In the genomic region with DNA sequence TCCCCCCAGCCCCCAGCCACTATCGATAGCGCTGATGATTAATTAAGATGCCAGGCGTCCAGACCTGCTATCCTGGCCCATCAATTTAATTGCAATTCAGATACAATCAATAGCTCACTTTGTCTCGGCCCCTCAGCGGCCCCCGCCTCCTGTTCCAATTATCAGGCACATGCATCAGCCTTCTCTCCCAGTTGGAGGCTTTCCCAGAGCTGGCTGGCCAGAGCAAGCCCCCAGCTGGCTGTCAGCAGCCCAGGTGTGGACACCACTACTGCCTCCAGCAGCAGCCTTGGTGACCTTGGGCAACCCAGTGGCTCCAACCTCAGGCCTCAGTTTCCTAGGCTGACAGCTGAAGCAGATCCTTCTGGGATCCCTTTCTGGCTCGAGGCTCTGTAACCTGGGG, we compare ENCODE assay signal across 16 mouse cellular contexts. TPM values are rescaled to one million over a fixed set of nuclear protein-coding genes. Genes with fewer than 3 reads are reported as not detected.
DNase-seq lines count a peak whose midpoint lies in the region; ATAC-seq lines count a peak whose summit lies in the region.
"Had no signal": no experiment of that assay in that cellular context is flagged by ENCODE, and none has a peak within 500 bp of the region (broad histone marks: within the 10 kb centered on the region; RNA-seq: fewer than 3 reads in every experiment).

No protein-coding gene starts in this region.

- no peak overlapping the region for H3K4me3 ChIP-seq in kidney, embryonic 14.5 days (ENCODE audit: low read length)
- H3K4me3 ChIP-seq in midbrain, embryonic 14.5 days (replicated peaks; ENCODE audit: low read depth, low read length) = no peak overlapping the region
- H3K4me3 ChIP-seq in midbrain, embryonic 10.5 days = no peak overlapping the region
- no peak overlapping the region for H3K4me3 ChIP-seq in forebrain, embryonic 15.5 days
- H3K4me3 ChIP-seq: embryonic facial prominence, embryonic 12.5 days; liver, embryonic 15.5 days had no signal

- no peaks in the 10 kb centered on the region for H3K9me3 ChIP-seq in kidney, embryonic 14.5 days (ENCODE audit: control insufficient read depth, low read length)
- H3K9me3 ChIP-seq in midbrain, embryonic 14.5 days (ENCODE audit: control insufficient read depth, low read length) = no peaks in the 10 kb centered on the region
- H3K9me3 ChIP-seq in midbrain, embryonic 10.5 days (replicated peaks) = no peaks in the 10 kb centered on the region
- H3K9me3 ChIP-seq in forebrain, embryonic 15.5 days = no peaks in the 10 kb centered on the region
- H3K9me3 ChIP-seq: liver, embryonic 15.5 days had no signal

- no peak for ATAC-seq in kidney, embryonic 14.5 days (ENCODE audit: low FRiP score, low TSS enrichment)
- ATAC-seq in midbrain, embryonic 14.5 days (ENCODE audit: low FRiP score, low TSS enrichment) = no peak
- no peak for ATAC-seq in forebrain, embryonic 15.5 days (replicated peaks)
- ATAC-seq: inflammation-experienced regulatory T-cells, adult 6 months had no signal

- DNase-seq in kidney, adult 11 months = peak; percentile 64
- no peak for DNase-seq in midbrain, embryonic 14.5 days
- no peak for DNase-seq in midbrain, embryonic 10.5 days (ENCODE audit: low spot score)
- peak; percentile 39 for DNase-seq in retina, embryonic 14.5 days (ENCODE audit: low spot score)
- no peak for DNase-seq in Muller cell, postnatal 12 days (ENCODE audit: inconsistent ontology term)
- DNase-seq: B cell, adult 2 months; cerebellum, adult 11 months; gastrocnemius, postnatal 10 days; layer of hippocampus, postnatal 36 days; lung, postnatal 36 days; thymus, postnatal 4 days had no signal

- H3K4me2 ChIP-seq in kidney, embryonic 14.5 days (replicated peaks; ENCODE audit: low read depth, low read length) = no peak overlapping the region
- no peak overlapping the region for H3K4me2 ChIP-seq in midbrain, embryonic 14.5 days (ENCODE audit: low read length)
- no peak overlapping the region for H3K4me2 ChIP-seq in forebrain, embryonic 15.5 days (replicated peaks)
- H3K4me2 ChIP-seq: embryonic facial prominence, embryonic 12.5 days; liver, embryonic 15.5 days had no signal

- 69% methylated on average over 7 of the region's 7 CpGs for WGBS in kidney, embryonic 14.5 days
- 54% methylated on average over 7 of the region's 7 CpGs for WGBS in midbrain, embryonic 14.5 days
- 71% methylated on average over 7 of the region's 7 CpGs for WGBS in midbrain, embryonic 10.5 days
- 12% methylated on average over 7 of the region's 7 CpGs for WGBS in forebrain, embryonic 15.5 days

- H3K27ac ChIP-seq in kidney, embryonic 14.5 days (ENCODE audit: low read depth, low read length) = no peak overlapping the region
- 0 out of 2 replicates have a peak overlapping the region, but pooled peaks have one; percentile 13 for H3K27ac ChIP-seq in midbrain, embryonic 14.5 days (replicated peaks; ENCODE audit: low read depth, low read length)
- H3K27ac ChIP-seq in midbrain, embryonic 10.5 days (replicated peaks) = no peak overlapping the region
- H3K27ac ChIP-seq in forebrain, embryonic 15.5 days (replicated peaks) = peak overlapping the region; percentile 56
- H3K27ac ChIP-seq: embryonic facial prominence, embryonic 12.5 days; liver, embryonic 15.5 days had no signal

- no peaks in the 10 kb centered on the region for H3K27me3 ChIP-seq in kidney, embryonic 14.5 days (ENCODE audit: control insufficient read depth, insufficient read depth, low read length)
- no peaks in the 10 kb centered on the region for H3K27me3 ChIP-seq in midbrain, embryonic 14.5 days (ENCODE audit: control insufficient read depth, insufficient read depth, low read length)
- H3K27me3 ChIP-seq in midbrain, embryonic 10.5 days (ENCODE audit: low read depth, poor library complexity, severe bottlenecking) = peaks cover 16% of the 10 kb centered on the region; the same call in 1 of the 2 replicates
- H3K27me3 ChIP-seq in forebrain, embryonic 15.5 days = no peaks in the 10 kb centered on the region
- H3K27me3 ChIP-seq: embryonic facial prominence, embryonic 12.5 days; liver, embryonic 15.5 days had no signal

- H3K36me3 ChIP-seq in kidney, embryonic 14.5 days (ENCODE audit: control insufficient read depth, insufficient read depth, low read length) = peaks cover 15% of the 10 kb centered on the region
- H3K36me3 ChIP-seq in midbrain, embryonic 14.5 days (ENCODE audit: control insufficient read depth, insufficient read depth, low read length) = peaks cover 72% of the 10 kb centered on the region
- peaks cover 75% of the 10 kb centered on the region for H3K36me3 ChIP-seq in midbrain, embryonic 10.5 days
- peaks cover 30% of the 10 kb centered on the region for H3K36me3 ChIP-seq in forebrain, embryonic 15.5 days

- no peak overlapping the region for H3K9ac ChIP-seq in kidney, embryonic 14.5 days (ENCODE audit: low read depth, low read length)
- 0 out of 2 replicates have a peak overlapping the region, but pooled peaks have one; percentile 9 for H3K9ac ChIP-seq in midbrain, embryonic 14.5 days (replicated peaks; ENCODE audit: low read length)
- no peak overlapping the region; the same call in 1 of the 2 replicates for H3K9ac ChIP-seq in forebrain, embryonic 15.5 days (replicated peaks)
- H3K9ac ChIP-seq: embryonic facial prominence, embryonic 12.5 days; liver, embryonic 15.5 days had no signal

- H3K4me1 ChIP-seq in kidney, embryonic 14.5 days (ENCODE audit: control insufficient read depth, insufficient read depth, low read length) = no peaks in the 10 kb centered on the region
- H3K4me1 ChIP-seq in midbrain, embryonic 14.5 days (ENCODE audit: control insufficient read depth, insufficient read depth, low read length) = peaks cover 7% of the 10 kb centered on the region; the same call in 1 of the 2 replicates
- peaks cover 31% of the 10 kb centered on the region for H3K4me1 ChIP-seq in midbrain, embryonic 10.5 days
- peaks cover 44% of the 10 kb centered on the region for H3K4me1 ChIP-seq in forebrain, embryonic 15.5 days
- H3K4me1 ChIP-seq: embryonic facial prominence, embryonic 12.5 days; liver, embryonic 15.5 days had no signal

RNA-seq across cellular contexts. Expression of a gene that starts 43.3 kb away (rescaled TPM):
- polyA plus RNA-seq in kidney, embryonic 14.5 days (2014; fragmentation: Nextera tagmentation; extraction: Ambion mirVana) = 0.92 and 1.4 TPM in 2 replicates
- 1.0 and 1.6 TPM in 2 replicates for polyA plus RNA-seq in midbrain, embryonic 14.5 days (2014; fragmentation: Nextera tagmentation; extraction: Ambion mirVana)
- 1.4 and 1.5 TPM in 2 replicates for polyA plus RNA-seq in midbrain, embryonic 10.5 days (2016; fragmentation: Nextera tagmentation; extraction: Ambion mirVana)
- polyA plus RNA-seq in forebrain, embryonic 15.5 days (2015; fragmentation: Nextera tagmentation; extraction: Ambion mirVana) = 2.4 and 2.5 TPM in 2 replicates

Comparison
In these comparisons a context has a peak if more than half of its experiments do, and no peak if none do; other contexts are left out.
1. H3K27ac ChIP-seq: peak in midbrain, embryonic 14.5 days (single experiment) and forebrain, embryonic 15.5 days (single experiment); none in kidney, embryonic 14.5 days (single experiment) and midbrain, embryonic 10.5 days (single experiment).
2. DNase-seq: peak in kidney, adult 11 months (single experiment) and retina, embryonic 14.5 days (single experiment); none in midbrain, embryonic 14.5 days (single experiment), midbrain, embryonic 10.5 days (single experiment) and Muller cell, postnatal 12 days (single experiment).